Mouse (Mus musculus) MEL (cell line): Measurements from ENCODE around the gene Csnk1e. TPM values are rescaled to one million over a fixed set of nuclear protein-coding genes. Genes with fewer than 3 reads are reported as not detected.
A peak's percentile ranks its signal among the peaks of the same experiment; 100 is the strongest.

Experiments
- DNase-seq: peaks from one replicate; pipeline ENCODE4 v3.0.0; 2011; ENCODE audit warnings: low read depth, low spot score
- H3K27ac ChIP-seq: 2 replicates; pipeline ENCODE4 v1.5.1; 2012; ENCODE audit warnings: low read depth, mild to moderate bottlenecking, control low read depth, low read length, moderate library complexity; ENCODE audit not compliant: control insufficient read depth
- H3K27me3 ChIP-seq, 2 experiments: fragments of 150-350 bp in 1 of 2; sonication (generic) in 1 of 2; 2 replicates each; pipeline ENCODE4 v1.6.1; 2012; ENCODE audit warnings: low read length in 2 of 2, mild to moderate bottlenecking in 2 of 2, improper control_type of control experiment in 1 of 2, moderate library complexity in 1 of 2; ENCODE audit not compliant: insufficient read depth in 2 of 2, control insufficient read depth in 1 of 2
- H3K36me3 ChIP-seq, 2 experiments: 2 replicates each; pipeline ENCODE4 v1.6.1; 2012 to 2014; ENCODE audit warnings: low read length in 2 of 2, improper control_type of control experiment in 1 of 2, inconsistent platforms in 1 of 2, mild to moderate bottlenecking in 1 of 2; ENCODE audit not compliant: insufficient read depth in 2 of 2, control insufficient read depth in 1 of 2
- H3K4me1 ChIP-seq, 2 experiments: fragments of 150-350 bp in 1 of 2; sonication (generic) in 1 of 2; 2 replicates each; pipeline ENCODE4 v1.6.1; 2012; ENCODE audit warnings: low read length in 2 of 2, improper control_type of control experiment in 1 of 2, mild to moderate bottlenecking in 1 of 2; ENCODE audit not compliant: insufficient read depth in 2 of 2, control insufficient read depth in 1 of 2
- H3K4me3 ChIP-seq, 2 experiments: fragments of 150-350 bp in 1 of 2; sonication (generic) in 1 of 2; 2 replicates each; pipeline ENCODE4 v1.5.1; 2012; ENCODE audit warnings: low read depth in 2 of 2, low read length in 2 of 2, mild to moderate bottlenecking in 2 of 2, moderate library complexity in 2 of 2, control low read depth in 1 of 2, improper control_type of control experiment in 1 of 2; ENCODE audit not compliant: control insufficient read depth in 1 of 2, insufficient read depth in 1 of 2
- H3K79me2 ChIP-seq: 2 replicates; pipeline ENCODE4 v1.6.1; 2012; ENCODE audit warnings: mild to moderate bottlenecking, low read length, moderate library complexity; ENCODE audit not compliant: control insufficient read depth, poor library complexity, insufficient read depth
- H3K9ac ChIP-seq: 2 replicates; pipeline ENCODE4 v1.6.1; 2012; ENCODE audit warnings: low read depth, mild to moderate bottlenecking, control low read depth, low read length, moderate library complexity; ENCODE audit not compliant: control insufficient read depth, poor library complexity, severe bottlenecking
- H3K9me3 ChIP-seq: fragments of 150-350 bp; sonication (generic); replicated peaks from 2 replicates; pipeline ENCODE4 v1.6.1; 2012; ENCODE audit warnings: mild to moderate bottlenecking, low read length, improper control_type of control experiment, moderate library complexity; ENCODE audit not compliant: insufficient read depth
- CHD1 ChIP-seq: IDR thresholded peaks from 2 replicates; pipeline ENCODE4 v1.6.1; 2012; ENCODE audit warnings: low read depth, mild to moderate bottlenecking, inconsistent platforms, low read length, improper control_type of control experiment
- CHD2 ChIP-seq: IDR thresholded peaks from 2 replicates; pipeline ENCODE4 v1.6.1; 2011; ENCODE audit warnings: low read length, improper control_type of control experiment
- E2F4 ChIP-seq: IDR thresholded peaks from 2 replicates; pipeline ENCODE4 v1.6.1; 2011; ENCODE audit warnings: low read depth, low read length, improper control_type of control experiment, borderline replicate concordance
- ELF1 ChIP-seq: IDR thresholded peaks from 2 replicates; pipeline ENCODE4 v1.6.1; 2014; ENCODE audit warnings: low read depth, mild to moderate bottlenecking, inconsistent platforms, low read length, improper control_type of control experiment, moderate library complexity
- EP300 ChIP-seq, 2 experiments: IDR thresholded peaks; 2 replicates each; pipeline ENCODE4 v1.6.1; 2011; ENCODE audit warnings: improper control_type of control experiment in 2 of 2, low read length in 2 of 2, low read depth in 1 of 2, mild to moderate bottlenecking in 1 of 2
- ETS1 ChIP-seq: IDR thresholded peaks from 2 replicates; pipeline ENCODE4 v1.6.1; 2012; ENCODE audit warnings: low read depth, mild to moderate bottlenecking, inconsistent platforms, low read length, improper control_type of control experiment, moderate library complexity
- GABPA ChIP-seq: IDR thresholded peaks from 2 replicates; pipeline ENCODE4 v1.6.1; 2012; ENCODE audit warnings: low read depth, mild to moderate bottlenecking, inconsistent platforms, low read length, improper control_type of control experiment, moderate library complexity
- HCFC1 ChIP-seq: IDR thresholded peaks from 2 replicates; pipeline ENCODE4 v1.6.1; 2012; ENCODE audit warnings: low read depth, mild to moderate bottlenecking, inconsistent platforms, low read length, improper control_type of control experiment, moderate library complexity
- JUND ChIP-seq: IDR thresholded peaks from 2 replicates; pipeline ENCODE4 v1.6.1; 2011; ENCODE audit warnings: low read depth, mild to moderate bottlenecking, improper control_type of control experiment, low read length
- KAT2A ChIP-seq: conservative IDR thresholded peaks from 2 replicates; pipeline ENCODE4 v1.6.1; 2012; ENCODE audit warnings: low read depth, low read length, improper control_type of control experiment, inconsistent platforms
- MAFK ChIP-seq: IDR thresholded peaks from 2 replicates; pipeline ENCODE4 v1.6.1; 2011; ENCODE audit warnings: low read depth, mild to moderate bottlenecking, low read length, improper control_type of control experiment, borderline replicate concordance
- MAX ChIP-seq: IDR thresholded peaks from 2 replicates; pipeline ENCODE4 v1.6.1; 2011; ENCODE audit warnings: low read length, improper control_type of control experiment
- MAZ ChIP-seq: IDR thresholded peaks from 2 replicates; pipeline ENCODE4 v1.6.1; 2012; ENCODE audit warnings: low read depth, mild to moderate bottlenecking, inconsistent platforms, low read length, improper control_type of control experiment
- MEF2A ChIP-seq: IDR thresholded peaks from 2 replicates; pipeline ENCODE4 v1.6.1; 2014; ENCODE audit warnings: low read depth, mild to moderate bottlenecking, inconsistent platforms, low read length, improper control_type of control experiment; ENCODE audit not compliant: poor library complexity, insufficient replicate concordance, severe bottlenecking; ENCODE audit errors: extremely low read depth
- MXI1 ChIP-seq: IDR thresholded peaks from 2 replicates; pipeline ENCODE4 v1.6.1; 2011; ENCODE audit warnings: mild to moderate bottlenecking, low read depth, low read length, improper control_type of control experiment
- MYB ChIP-seq: IDR thresholded peaks from 2 replicates; pipeline ENCODE4 v1.6.1; 2011; ENCODE audit warnings: mild to moderate bottlenecking, low read depth, low read length, improper control_type of control experiment
- MYC ChIP-seq: IDR thresholded peaks from 2 replicates; pipeline ENCODE4 v1.6.1; 2011; ENCODE audit warnings: low read depth, mild to moderate bottlenecking, low read length, improper control_type of control experiment, moderate library complexity
- NRF1 ChIP-seq: IDR thresholded peaks from 2 replicates; pipeline ENCODE4 v1.6.1; 2014; ENCODE audit warnings: low read depth, mild to moderate bottlenecking, inconsistent platforms, low read length, improper control_type of control experiment, moderate library complexity; ENCODE audit not compliant: poor library complexity, insufficient read depth, severe bottlenecking
- POLR2A ChIP-seq, 2 experiments: IDR thresholded peaks; 2 replicates each; pipeline ENCODE4 v1.6.1; 2011 to 2012; ENCODE audit warnings: low read length in 2 of 2, mild to moderate bottlenecking in 2 of 2, control low read depth in 1 of 2, improper control_type of control experiment in 1 of 2, low read depth in 1 of 2, moderate library complexity in 1 of 2; ENCODE audit not compliant: control insufficient read depth in 1 of 2, insufficient read depth in 1 of 2, poor library complexity in 1 of 2
- POLR2AphosphoS5 ChIP-seq: IDR thresholded peaks from 2 replicates; pipeline ENCODE4 v1.6.1; 2012; ENCODE audit warnings: low read depth, borderline replicate concordance, mild to moderate bottlenecking, inconsistent platforms, low read length, moderate library complexity, mixed read lengths
- RAD21 ChIP-seq: IDR thresholded peaks from 2 replicates; pipeline ENCODE4 v1.6.1; 2011; ENCODE audit warnings: mild to moderate bottlenecking, low read depth, low read length, improper control_type of control experiment
- RCOR1 ChIP-seq: IDR thresholded peaks from 2 replicates; pipeline ENCODE4 v1.6.1; 2012; ENCODE audit warnings: low read depth, mild to moderate bottlenecking, inconsistent platforms, low read length, improper control_type of control experiment
- SIN3A ChIP-seq: IDR thresholded peaks from 2 replicates; pipeline ENCODE4 v1.6.1; 2012; ENCODE audit warnings: low read length, improper control_type of control experiment, inconsistent platforms
- TAL1 ChIP-seq: IDR thresholded peaks from 2 replicates; pipeline ENCODE4 v1.6.1; 2012; ENCODE audit warnings: mild to moderate bottlenecking, inconsistent platforms, low read length, moderate library complexity, mixed read lengths
- TBP ChIP-seq: IDR thresholded peaks from 2 replicates; pipeline ENCODE4 v1.8.0; 2011; ENCODE audit warnings: low read depth, low read length, improper control_type of control experiment
- TCF12 ChIP-seq: IDR thresholded peaks from 2 replicates; pipeline ENCODE4 v1.6.1; 2014; ENCODE audit warnings: low read depth, mild to moderate bottlenecking, inconsistent platforms, low read length, improper control_type of control experiment, moderate library complexity
- USF1 ChIP-seq: IDR thresholded peaks from 2 replicates; pipeline ENCODE4 v1.6.1; 2014; ENCODE audit warnings: low read depth, mild to moderate bottlenecking, inconsistent platforms, low read length, improper control_type of control experiment, moderate library complexity
- USF2 ChIP-seq, 2 experiments: IDR thresholded peaks; 2 replicates each; pipeline ENCODE4 v1.6.1; 2011 to 2012; ENCODE audit warnings: improper control_type of control experiment in 2 of 2, low read length in 2 of 2, borderline replicate concordance in 1 of 2, inconsistent platforms in 1 of 2, low read depth in 1 of 2, mild to moderate bottlenecking in 1 of 2; ENCODE audit not compliant: insufficient read depth in 1 of 2
- ZNF384 ChIP-seq: IDR thresholded peaks from 2 replicates; pipeline ENCODE4 v1.6.1; 2012; ENCODE audit warnings: low read depth, mild to moderate bottlenecking, inconsistent platforms, low read length, improper control_type of control experiment
- polyA plus RNA-seq, 2 experiments: library from polyadenylated mRNA; stranded (reverse) in 1 of 2; unstranded in 1 of 2; fragments of >175 nt in 1 of 2; fragments of >200 nt in 1 of 2; gene quantifications; 2 replicates each; pipeline versions ENCODE4 v1.2.1 to v1.2.4; 2012; ENCODE audit warnings: low replicate concordance in 2 of 2, low read depth in 1 of 2; ENCODE audit not compliant: insufficient read length in 2 of 2, insufficient read depth in 1 of 2, missing spikeins in 1 of 2
- total RNA-seq: library from RNA; depleted of rRNA; stranded (reverse); fragments of 300-350 nt; gene quantifications from 2 replicates; pipeline ENCODE4 v1.2.3, GENCODE M21; 2012

Gene Csnk1e
- total and polyA plus RNA-seq, 3 experiments, result 28.5 to 58.1 TPM; not detected in 1

GRCm38 (mm10) chr15:79380468-79381444 is 74.6 kb downstream of the Csnk1e start (continued):
- TF ChIP-seq EP300 (IDR thresholded peaks at IDR 0.05; ENCODE audit: low read depth in 1 of 2, low read length in 2 of 2) (no peak), USF1 (peak; percentile 60; the same call in 1 of the 2 replicates), JUND (no peak), TAL1 (no peak), MXI1 (no peak), RCOR1 (no peak), MYC (no peak), POLR2A (IDR thresholded peaks at IDR 0.05; ENCODE audit: control insufficient read depth in 1 of 2, insufficient read depth in 1 of 2, low read depth in 1 of 2, low read length in 2 of 2, poor library complexity in 1 of 2) (no peak), CHD1 (no peak), SIN3A (no peak), MYB (no peak), RAD21 (peak; percentile 13; the same call in 1 of the 2 replicates), TBP (no peak), HCFC1 (no peak), CHD2 (no peak), GABPA (no peak), ELF1 (0 out of 2 replicates have a peak, but pooled peaks have one; percentile 16), KAT2A (no peak), ZNF384 (no peak), TCF12 (no peak)

GRCm38 (mm10) chr15:79379658-79380057 is 75.7 kb downstream of the Csnk1e start:
- Histone ChIP-seq H3K4me3 (no peak overlapping the region), H3K9ac (no peak overlapping the region), H3K27me3 (no peaks in the 10 kb centered on the region), H3K36me3 (no peaks in the 10 kb centered on the region; a peak in 1 of 4 replicates), H3K79me2 (no peaks in the 10 kb centered on the region), H3K4me1 (no peaks in the 10 kb centered on the region), H3K27ac (no peak overlapping the region), H3K9me3 (no peaks in the 10 kb centered on the region)
- TF ChIP-seq MAFK (no peak), CHD2 (no peak), USF2 (IDR thresholded peaks at IDR 0.05; ENCODE audit: borderline replicate concordance in 1 of 2, insufficient read depth in 1 of 2, low read depth in 1 of 2, low read length in 2 of 2) (no peak), TBP (no peak), ETS1 (no peak), HCFC1 (no peak), USF1 (no peak), MEF2A (no peak), KAT2A (no peak), NRF1 (no peak), POLR2AphosphoS5 (no peak), MAX (no peak), MAZ (no peak), POLR2A (IDR thresholded peaks at IDR 0.05; ENCODE audit: control insufficient read depth in 1 of 2, insufficient read depth in 1 of 2, low read depth in 1 of 2, low read length in 2 of 2, poor library complexity in 1 of 2) (no peak), CHD1 (no peak), E2F4 (no peak), EP300 (IDR thresholded peaks at IDR 0.05; ENCODE audit: low read depth in 1 of 2, low read length in 2 of 2) (no peak), SIN3A (no peak)
- no peak for DNase-seq
